Mouse (Mus musculus) megakaryocyte, embryonic 14.5 days (primary cell): ENCODE data around the gene Fgd5.

Source experiments
- FLI1 ChIP-seq: IDR thresholded peaks from 2 replicates; pipeline ENCODE4 v1.6.1; 2012; ENCODE audit warnings: low read length, inconsistent platforms, mixed read lengths
- GATA1 ChIP-seq: IDR thresholded peaks from 3 replicates; pipeline ENCODE4 v1.6.1; 2012; ENCODE audit warnings: mixed read lengths, low read length, inconsistent platforms, borderline replicate concordance

DNA sequence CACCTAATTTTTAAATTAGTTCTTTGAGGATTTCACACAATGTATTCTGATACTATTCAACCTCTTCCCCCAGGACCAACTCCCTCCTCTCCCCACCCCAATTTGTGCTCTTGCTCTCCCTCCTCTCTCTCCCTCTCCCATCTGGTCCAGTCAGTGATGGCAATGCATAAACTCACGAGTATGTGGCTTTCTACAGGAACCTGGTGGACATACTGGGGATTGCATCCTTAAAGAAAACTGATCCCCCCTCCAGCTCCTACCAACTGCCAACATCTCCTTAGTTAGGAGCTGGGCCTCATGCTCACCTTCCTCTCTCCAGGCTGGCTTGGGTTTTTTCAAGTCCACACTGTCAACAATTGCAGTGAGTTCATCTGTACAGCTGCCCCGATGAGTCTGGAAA is 79.1 kb downstream of the Fgd5 start:
- TF ChIP-seq GATA1 = no peak
- TF ChIP-seq FLI1 = no peak
